Mouse (Mus musculus): ENCODE data around the gene Tprn. TPM values are rescaled to one million over a fixed set of nuclear protein-coding genes. Genes with fewer than 3 reads are reported as not detected.

Tprn gene
- total and polyA plus RNA-seq, 3 experiments, result 7.0 to 19.3 (median 13.1) TPM

GRCm38 (mm10) chr2:25292856-25293255 is 30.4 kb downstream of the Tprn start (continued):
- no peak for TF ChIP-seq ZNF384 (IDR thresholded peaks at IDR 0.05; ENCODE audit: low read depth, low read length)
- TF ChIP-seq SMC3 (IDR thresholded peaks at IDR 0.05; ENCODE audit: low read depth, low read length), result peak; percentile 78
- TF ChIP-seq E2F4 (IDR thresholded peaks at IDR 0.05; ENCODE audit: insufficient replicate concordance, low read depth, low read length), result no peak
- no peak for TF ChIP-seq USF1 (IDR thresholded peaks at IDR 0.05; ENCODE audit: low read depth, low read length)
- no peak for TF ChIP-seq ZC3H11A (IDR thresholded peaks at IDR 0.05; ENCODE audit: low read depth, low read length)

DNA sequence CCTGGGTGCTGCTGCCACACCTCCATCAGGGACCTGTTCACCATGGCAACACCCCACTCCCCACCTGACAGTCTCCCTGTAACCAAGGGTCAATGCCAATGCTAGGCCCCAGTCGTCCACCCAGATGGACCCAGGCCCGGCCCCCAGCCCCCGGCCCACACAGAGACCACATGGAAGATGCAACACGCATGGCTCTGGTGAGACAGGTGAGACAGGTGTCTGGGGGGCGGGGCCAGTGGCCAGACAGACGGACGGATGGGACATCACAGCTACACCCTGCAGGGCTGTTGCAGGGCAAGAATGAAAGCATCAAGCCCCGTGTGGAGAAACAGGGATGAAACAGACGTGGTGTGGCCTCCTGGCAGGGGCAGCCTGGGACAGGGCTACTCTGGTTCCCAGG is 31.3 kb downstream of the Tprn start:
- no peaks in the 10 kb centered on the region for H3K36me3 ChIP-seq (replicated peaks in 1 of 2; ENCODE audit: control insufficient read depth in 1 of 2, insufficient read depth in 1 of 2, low read length in 1 of 2)
- no peak overlapping the region for H3K27ac ChIP-seq (ENCODE audit: insufficient read depth, low read depth)
- H3K27me3 ChIP-seq (replicated peaks), result peaks cover 80% of the 10 kb centered on the region
- no peaks in the 10 kb centered on the region for H3K79me2 ChIP-seq (replicated peaks; ENCODE audit: control insufficient read depth, extremely low read depth, insufficient read depth, poor library complexity, severe bottlenecking)
- no peak overlapping the region for H3K9ac ChIP-seq (ENCODE audit: insufficient read depth, low read depth)
- peaks cover 2 to 4% of the 10 kb centered on the region in 2 experiments; a peak in 3 of 4 replicates for H3K4me1 ChIP-seq (ENCODE audit: control insufficient read depth in 1 of 2, insufficient read depth in 2 of 2)
- H3K9me3 ChIP-seq (replicated peaks; ENCODE audit: low read length), result no peaks in the 10 kb centered on the region
- dilution Hi-C loops (cut with MboI; ENCODE audit: extremely low pct_ligation_motif_present, extremely low pct_unique_long_range_greater_than_20kb, low sequenced_read_pairs), result no loop called here
- TF ChIP-seq PAX5 (IDR thresholded peaks at IDR 0.05; ENCODE audit: low read length) (no peak), JUND (conservative IDR thresholded peaks at IDR 0.05; ENCODE audit: low read depth, low read length) (no peak), MEF2A (IDR thresholded peaks at IDR 0.05; ENCODE audit: borderline replicate concordance, low read depth, low read length) (no peak), ZC3H11A (IDR thresholded peaks at IDR 0.05; ENCODE audit: low read depth, low read length) (no peak), ELF1 (IDR thresholded peaks at IDR 0.05; ENCODE audit: low read depth, low read length) (no peak), BHLHE40 (IDR thresholded peaks at IDR 0.05; ENCODE audit: low read depth, low read length) (no peak), RCOR1 (conservative IDR thresholded peaks at IDR 0.05; ENCODE audit: low read depth, low read length) (no peak), SIN3A (IDR thresholded peaks at IDR 0.05; ENCODE audit: low read length) (no peak), RAD21 (IDR thresholded peaks at IDR 0.05; ENCODE audit: low read depth, low read length) (no peak), USF2 (conservative IDR thresholded peaks at IDR 0.05; ENCODE audit: low read depth, low read length) (no peak), KAT2A (IDR thresholded peaks at IDR 0.05; ENCODE audit: insufficient replicate concordance, low read length) (no peak), MXI1 (IDR thresholded peaks at IDR 0.05; ENCODE audit: low read depth, low read length) (no peak), HCFC1 (IDR thresholded peaks at IDR 0.05; ENCODE audit: low read depth, low read length) (no peak), CHD2 (IDR thresholded peaks at IDR 0.05; ENCODE audit: low read length) (no peak), NELFE (IDR thresholded peaks at IDR 0.05; ENCODE audit: low read depth, low read length) (no peak)
- H3K4me3 ChIP-seq (replicated peaks in 1 of 3; ENCODE audit: low read depth in 2 of 3, low read length in 2 of 3, poor library complexity in 1 of 3), result no peak overlapping the region
- in situ Hi-C loops (cut with MboI; ENCODE audit: low pct_ligation_motif_present, low pct_unique_long_range_greater_than_20kb, low sequenced_read_pairs), result no loop called here
- DNase-seq (ENCODE audit: extremely low read depth), result no peak
- H3K4me2 ChIP-seq (ENCODE audit: insufficient read depth, low read depth, poor library complexity, severe bottlenecking), result no peak overlapping the region

GRCm38 (mm10) chr2:25297093-25297492 is 34.7 kb downstream of the Tprn start:
- in situ Hi-C loops (cut with MboI; ENCODE audit: low pct_ligation_motif_present, low pct_unique_long_range_greater_than_20kb, low sequenced_read_pairs), result no loop called here
- no peak overlapping the region for H3K9ac ChIP-seq (ENCODE audit: insufficient read depth, low read depth)
- no peaks in the 10 kb centered on the region for H3K36me3 ChIP-seq (replicated peaks in 1 of 2; ENCODE audit: control insufficient read depth in 1 of 2, insufficient read depth in 1 of 2, low read length in 1 of 2)
- no peak for DNase-seq (ENCODE audit: extremely low read depth)
- no peak overlapping the region for H3K4me3 ChIP-seq (replicated peaks in 1 of 3; ENCODE audit: low read depth in 2 of 3, low read length in 2 of 3, poor library complexity in 1 of 3)
- no peak for TF ChIP-seq MXI1 (IDR thresholded peaks at IDR 0.05; ENCODE audit: low read depth, low read length)
- TF ChIP-seq CHD2 (IDR thresholded peaks at IDR 0.05; ENCODE audit: low read length), result no peak
- no peak for TF ChIP-seq NRF1 (IDR thresholded peaks at IDR 0.05; ENCODE audit: low read depth, low read length)
- TF ChIP-seq BHLHE40 (IDR thresholded peaks at IDR 0.05; ENCODE audit: low read depth, low read length), result no peak
- TF ChIP-seq TCF12 (IDR thresholded peaks at IDR 0.05; ENCODE audit: low read depth, low read length), result no peak
- no peak for TF ChIP-seq PAX5 (IDR thresholded peaks at IDR 0.05; ENCODE audit: low read length)
- no peak for TF ChIP-seq JUND (conservative IDR thresholded peaks at IDR 0.05; ENCODE audit: low read depth, low read length)
- no peak for TF ChIP-seq UBTF (IDR thresholded peaks at IDR 0.05; ENCODE audit: low read depth, low read length)
- H3K27me3 ChIP-seq (replicated peaks), result peaks cover 81% of the 10 kb centered on the region
- peaks cover 4% of the 10 kb centered on the region for H3K9me3 ChIP-seq (replicated peaks; ENCODE audit: low read length)
- no peak overlapping the region for H3K4me2 ChIP-seq (ENCODE audit: insufficient read depth, low read depth, poor library complexity, severe bottlenecking)
- H3K79me2 ChIP-seq (replicated peaks; ENCODE audit: control insufficient read depth, extremely low read depth, insufficient read depth, poor library complexity, severe bottlenecking), result no peaks in the 10 kb centered on the region
- dilution Hi-C loops (cut with MboI; ENCODE audit: extremely low pct_ligation_motif_present, extremely low pct_unique_long_range_greater_than_20kb, low sequenced_read_pairs), result no loop called here
- no peak overlapping the region for H3K27ac ChIP-seq (ENCODE audit: insufficient read depth, low read depth)
- peaks cover 0 to 4% of the 10 kb centered on the region in 2 experiments; a peak in 2 of 4 replicates for H3K4me1 ChIP-seq (ENCODE audit: control insufficient read depth in 1 of 2, insufficient read depth in 2 of 2)
